Mouse (Mus musculus) midbrain, embryonic 16.5 days (tissue): ENCODE measurements around the gene Cdkn1b. TPM values are rescaled to one million over a fixed set of nuclear protein-coding genes. Genes with fewer than 3 reads are reported as not detected.

Source experiments
- ATAC-seq: fragments of 200-750 bp; cut with Nextera tagmentation; 2 replicates; pipeline ENCODE4 v1.8.0; 2017; ENCODE audit warnings: moderate TSS enrichment
- H3K27ac ChIP-seq: fragments of 300-500 bp; sonication (generic); 2 replicates; pipeline ENCODE4 v1.5.1; 2014; ENCODE audit warnings: mild to moderate bottlenecking, low read length, mixed read lengths
- H3K27me3 ChIP-seq: fragments of 300-500 bp; sonication (generic); 2 replicates; pipeline ENCODE4 v1.6.1; 2014; ENCODE audit warnings: low read depth, low read length, mixed read lengths; ENCODE audit not compliant: control insufficient read depth, insufficient read depth
- H3K36me3 ChIP-seq: fragments of 300-500 bp; sonication (generic); 2 replicates; pipeline ENCODE4 v1.6.1; 2014; ENCODE audit warnings: mild to moderate bottlenecking, low read length, moderate library complexity, mixed read lengths; ENCODE audit not compliant: control insufficient read depth, insufficient read depth
- H3K4me1 ChIP-seq: fragments of 300-500 bp; sonication (generic); 2 replicates; pipeline ENCODE4 v1.6.1; 2014; ENCODE audit warnings: mild to moderate bottlenecking, low read length, mixed read lengths; ENCODE audit not compliant: control insufficient read depth, insufficient read depth
- H3K4me2 ChIP-seq: fragments of 300-500 bp; sonication (generic); 2 replicates; pipeline ENCODE4 v1.6.1; 2014; ENCODE audit warnings: mild to moderate bottlenecking, low read length, mixed read lengths
- H3K4me3 ChIP-seq: fragments of 300-500 bp; sonication (generic); 2 replicates; pipeline ENCODE4 v1.5.1; 2014; ENCODE audit warnings: low read depth, mild to moderate bottlenecking, low read length, moderate library complexity, mixed read lengths
- H3K9ac ChIP-seq: fragments of 300-500 bp; sonication (generic); 2 replicates; pipeline ENCODE4 v1.6.1; 2014; ENCODE audit warnings: low read depth, low read length, mixed read lengths
- H3K9me3 ChIP-seq: fragments of 300-500 bp; sonication (generic); replicated peaks from 2 replicates; pipeline ENCODE4 v1.6.1; 2014; ENCODE audit warnings: mild to moderate bottlenecking, low read length, mixed read lengths; ENCODE audit not compliant: control insufficient read depth, poor library complexity, severe bottlenecking
- WGBS: fragments of 180-500 bp; shearing (Covaris S2); extraction: QIAGEN DNeasy Blood & Tissue Kit; methylation state at CpG from one replicate; pipeline ENCODE4 v1.1.7; 2014; 5-methylcytosine and 5-hydroxymethylcytosine counted together
- polyA plus RNA-seq: library from polyadenylated mRNA; unstranded; fragments of >200 nt; fragmentation: Nextera tagmentation; extraction: Ambion mirVana; gene quantifications from 2 replicates; pipeline ENCODE4 v1.2.1, GENCODE M21; 2015

Cdkn1b gene
- polyA plus RNA-seq, 1 experiment from 2014 or later = 20.7 TPM

DNA sequence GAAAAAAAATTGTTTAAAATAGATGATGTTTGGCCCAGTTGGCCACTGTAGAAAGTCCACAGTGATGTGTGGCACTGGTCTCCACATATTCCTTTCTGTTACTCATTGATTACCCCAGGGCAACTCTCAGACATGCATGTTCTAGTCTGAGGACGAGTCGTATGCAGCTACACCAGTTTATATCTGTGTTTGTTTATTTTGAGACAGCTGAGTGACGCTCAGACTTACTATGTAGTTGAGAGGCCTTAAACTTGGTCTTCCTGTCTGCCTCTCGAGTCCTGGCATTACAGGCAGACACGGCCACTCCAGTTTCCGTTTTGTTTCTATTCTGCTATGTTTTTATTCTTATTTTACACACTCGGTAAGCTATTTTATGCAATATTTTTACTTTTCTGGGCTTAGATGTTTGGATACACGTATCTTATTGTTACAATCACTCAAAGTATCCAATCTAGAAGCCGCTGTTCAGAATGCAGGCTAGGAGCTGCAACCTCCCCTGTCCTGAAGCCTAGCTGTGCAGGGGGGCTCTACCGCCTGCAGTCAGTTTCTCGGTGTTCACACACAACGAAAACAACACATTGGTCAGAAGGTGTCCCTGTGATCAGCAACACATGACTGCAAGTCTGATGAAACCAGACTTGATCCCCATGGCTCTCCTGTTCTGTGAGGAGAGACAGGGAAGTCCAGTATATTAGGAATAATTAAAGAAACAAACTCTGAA is 12.4 kb downstream of the Cdkn1b start:
- peaks cover 2% of the 10 kb centered on the region for H3K4me1 ChIP-seq
- H3K36me3 ChIP-seq = no peaks in the 10 kb centered on the region
- no peak overlapping the region for H3K4me2 ChIP-seq
- no peak overlapping the region for H3K4me3 ChIP-seq
- ATAC-seq = no peak
- H3K27me3 ChIP-seq = no peaks in the 10 kb centered on the region
- no peak overlapping the region for H3K9ac ChIP-seq
- WGBS = 79% methylated on average over 12 of the region's 12 CpGs
- H3K27ac ChIP-seq = no peak overlapping the region
- H3K9me3 ChIP-seq = no peaks in the 10 kb centered on the region

DNA sequence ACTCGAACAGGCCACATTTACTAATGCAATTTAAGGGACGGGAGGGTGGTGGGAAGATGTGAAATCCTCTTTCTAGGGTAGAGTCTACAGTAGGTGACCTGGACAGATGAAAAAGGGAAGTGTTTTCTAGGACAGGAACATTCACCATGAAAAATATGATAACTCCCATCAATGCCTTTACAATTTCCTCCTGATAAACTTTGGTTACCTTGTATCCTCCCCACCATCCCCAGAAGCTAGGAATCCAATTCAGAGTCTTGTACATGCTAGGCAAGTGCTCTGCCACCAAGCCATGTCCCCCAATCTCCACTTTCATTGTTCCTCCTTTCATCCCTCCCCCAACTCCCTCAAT is 13.0 kb downstream of the Cdkn1b start:
- no peak overlapping the region for H3K9ac ChIP-seq
- H3K36me3 ChIP-seq = no peaks in the 10 kb centered on the region
- no peaks in the 10 kb centered on the region for H3K9me3 ChIP-seq
- WGBS = 85% methylated on average over 2 of the region's 2 CpGs
- H3K27ac ChIP-seq = no peak overlapping the region
- no peak for ATAC-seq
- H3K4me2 ChIP-seq = no peak overlapping the region
- H3K27me3 ChIP-seq = no peaks in the 10 kb centered on the region
- no peak overlapping the region for H3K4me3 ChIP-seq
- H3K4me1 ChIP-seq = no peaks in the 10 kb centered on the region; the same call in 1 of the 2 replicates

DNA sequence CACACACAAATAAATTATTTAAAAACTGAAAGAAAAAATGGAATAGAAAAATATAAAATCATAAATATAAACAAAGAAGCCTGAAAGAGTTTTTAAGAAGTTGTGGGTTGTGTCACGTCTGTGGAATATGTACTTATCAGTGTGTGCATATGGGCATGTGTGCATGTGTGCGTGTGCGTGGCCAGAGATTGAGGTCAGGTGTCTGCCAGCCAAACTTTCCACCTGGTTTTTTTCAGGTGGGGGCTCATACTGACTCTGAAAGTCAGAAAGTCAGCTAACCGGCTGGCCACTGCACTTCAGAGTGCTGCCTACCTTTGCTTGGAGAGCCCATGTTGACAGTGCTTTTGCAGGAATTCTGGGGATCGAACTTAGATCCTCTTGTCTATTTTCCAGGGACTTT is 14.1 kb downstream of the Cdkn1b start:
- Histone ChIP-seq H3K4me1 (no peaks in the 10 kb centered on the region), H3K9ac (no peak overlapping the region), H3K27me3 (no peaks in the 10 kb centered on the region), H3K4me3 (no peak overlapping the region), H3K36me3 (no peaks in the 10 kb centered on the region), H3K27ac (no peak overlapping the region), H3K9me3 (no peaks in the 10 kb centered on the region), H3K4me2 (no peak overlapping the region)
- WGBS = 94% methylated on average over 5 of the region's 5 CpGs
- no peak for ATAC-seq

DNA sequence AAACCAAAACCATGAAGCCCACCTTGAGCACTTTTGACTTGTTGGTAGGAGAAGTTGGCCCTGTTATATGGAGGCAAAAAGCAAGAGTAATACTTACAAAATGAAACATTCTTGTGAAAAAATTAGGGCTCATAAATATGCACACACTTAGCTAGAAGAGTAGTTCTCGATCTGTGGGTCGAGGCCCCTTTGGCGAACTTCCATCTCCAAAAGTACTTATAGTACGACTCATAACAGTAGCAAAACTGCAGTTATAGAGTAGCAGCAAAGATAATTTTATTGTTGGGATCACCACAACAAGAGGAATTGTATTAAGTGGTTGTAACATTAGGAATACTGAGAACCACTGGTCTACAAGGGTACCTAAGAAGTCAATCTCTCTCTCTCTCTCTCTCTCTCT is 19.6 kb downstream of the Cdkn1b start:
- ATAC-seq = no peak
- 93% methylated on average over 4 of the region's 4 CpGs for WGBS
- H3K9me3 ChIP-seq = no peaks in the 10 kb centered on the region
- no peak overlapping the region for H3K27ac ChIP-seq
- H3K4me2 ChIP-seq = no peak overlapping the region
- no peak overlapping the region for H3K9ac ChIP-seq
- H3K27me3 ChIP-seq = no peaks in the 10 kb centered on the region
- no peaks in the 10 kb centered on the region for H3K4me1 ChIP-seq
- H3K4me3 ChIP-seq = no peak overlapping the region
- no peaks in the 10 kb centered on the region for H3K36me3 ChIP-seq

DNA sequence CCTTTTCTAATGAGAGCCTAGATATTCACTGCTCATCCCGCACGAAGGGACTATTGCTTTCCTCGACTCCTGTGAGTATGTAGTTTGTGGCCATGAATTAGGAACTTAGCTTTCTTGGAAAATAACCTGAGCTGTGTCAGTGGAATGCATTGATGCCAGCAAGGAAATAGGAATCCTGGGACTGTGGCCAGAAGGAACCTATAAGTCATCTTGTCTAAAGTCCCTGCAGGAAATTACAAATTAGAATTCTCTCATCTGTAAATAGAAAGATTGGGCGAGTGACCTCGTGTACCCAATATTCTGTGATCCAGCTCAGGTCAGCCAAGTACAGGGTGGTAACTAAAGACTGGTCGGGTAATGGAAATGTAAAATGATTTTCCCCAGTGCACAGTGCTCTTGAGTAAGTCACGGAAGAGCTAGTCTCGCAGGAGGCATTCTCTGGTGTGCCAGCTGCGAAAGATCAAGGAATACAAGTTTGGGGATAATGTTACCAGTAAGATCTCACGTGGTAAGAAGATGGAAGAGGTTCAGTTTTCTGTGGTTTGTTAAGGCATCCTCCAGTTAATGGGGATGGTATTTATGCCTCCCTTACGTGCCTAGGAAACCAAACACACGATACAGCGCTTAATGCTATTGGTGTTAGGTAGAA is 23.7 kb downstream of the Cdkn1b start:
- 86% methylated on average over 13 of the region's 13 CpGs for WGBS
- Histone ChIP-seq H3K4me1 (no peaks in the 10 kb centered on the region), H3K9me3 (no peaks in the 10 kb centered on the region), H3K4me3 (no peak overlapping the region), H3K4me2 (no peak overlapping the region), H3K36me3 (no peaks in the 10 kb centered on the region), H3K9ac (no peak overlapping the region), H3K27ac (no peak overlapping the region), H3K27me3 (no peaks in the 10 kb centered on the region)
- ATAC-seq = no peak

DNA sequence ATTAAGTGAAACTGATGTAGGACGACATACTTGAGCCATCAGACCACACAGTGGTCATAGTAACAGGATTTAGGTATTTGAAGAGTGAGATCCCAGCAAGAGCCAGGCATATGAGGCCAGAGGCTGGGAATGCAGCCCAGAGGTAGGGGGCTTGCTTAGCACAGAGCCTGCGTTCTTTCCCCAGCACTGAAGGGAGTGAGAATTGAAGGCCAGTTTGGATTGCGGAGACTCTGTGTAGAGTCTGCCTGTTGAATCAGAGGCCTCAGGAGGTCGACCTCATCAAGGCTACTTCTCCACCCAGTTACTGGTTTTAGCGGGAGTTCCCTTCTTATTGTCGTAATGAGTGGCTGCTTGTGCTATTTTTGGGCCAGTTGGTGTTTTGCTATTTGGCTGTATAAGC is 25.9 kb downstream of the Cdkn1b start:
- H3K9me3 ChIP-seq = no peaks in the 10 kb centered on the region
- no peak overlapping the region for H3K27ac ChIP-seq
- no peak overlapping the region for H3K9ac ChIP-seq
- H3K4me2 ChIP-seq = no peak overlapping the region
- H3K4me3 ChIP-seq = no peak overlapping the region
- H3K27me3 ChIP-seq = no peaks in the 10 kb centered on the region
- no peaks in the 10 kb centered on the region for H3K4me1 ChIP-seq
- ATAC-seq = no peak
- H3K36me3 ChIP-seq = no peaks in the 10 kb centered on the region
- WGBS = 74% methylated on average over 6 of the region's 6 CpGs

DNA sequence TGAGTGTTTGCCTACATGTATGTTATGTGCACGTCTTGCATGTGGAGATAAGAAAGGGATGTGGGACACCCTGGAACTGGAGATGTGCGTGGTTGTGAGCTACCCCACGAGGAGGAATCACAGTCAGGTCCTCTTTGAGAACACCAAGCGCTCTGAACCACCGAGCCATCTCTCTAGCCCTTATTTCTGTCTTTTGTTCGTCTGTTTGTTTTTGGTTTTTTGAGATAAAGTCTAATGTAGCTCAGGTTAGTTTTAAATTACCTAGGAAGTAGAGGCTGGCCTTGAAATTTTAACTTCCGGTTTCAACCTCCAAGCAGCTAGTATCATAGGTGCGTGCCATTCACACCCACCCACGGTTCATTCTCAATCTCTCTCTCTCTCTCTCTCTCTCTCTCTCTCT is 26.7 kb downstream of the Cdkn1b start:
- H3K27ac ChIP-seq = no peak overlapping the region
- 85% methylated on average over 9 of the region's 9 CpGs for WGBS
- no peaks in the 10 kb centered on the region for H3K27me3 ChIP-seq
- no peaks in the 10 kb centered on the region for H3K36me3 ChIP-seq
- H3K4me1 ChIP-seq = no peaks in the 10 kb centered on the region
- no peak overlapping the region for H3K4me3 ChIP-seq
- no peak overlapping the region for H3K4me2 ChIP-seq
- ATAC-seq = no peak
- H3K9ac ChIP-seq = no peak overlapping the region
- no peaks in the 10 kb centered on the region for H3K9me3 ChIP-seq

DNA sequence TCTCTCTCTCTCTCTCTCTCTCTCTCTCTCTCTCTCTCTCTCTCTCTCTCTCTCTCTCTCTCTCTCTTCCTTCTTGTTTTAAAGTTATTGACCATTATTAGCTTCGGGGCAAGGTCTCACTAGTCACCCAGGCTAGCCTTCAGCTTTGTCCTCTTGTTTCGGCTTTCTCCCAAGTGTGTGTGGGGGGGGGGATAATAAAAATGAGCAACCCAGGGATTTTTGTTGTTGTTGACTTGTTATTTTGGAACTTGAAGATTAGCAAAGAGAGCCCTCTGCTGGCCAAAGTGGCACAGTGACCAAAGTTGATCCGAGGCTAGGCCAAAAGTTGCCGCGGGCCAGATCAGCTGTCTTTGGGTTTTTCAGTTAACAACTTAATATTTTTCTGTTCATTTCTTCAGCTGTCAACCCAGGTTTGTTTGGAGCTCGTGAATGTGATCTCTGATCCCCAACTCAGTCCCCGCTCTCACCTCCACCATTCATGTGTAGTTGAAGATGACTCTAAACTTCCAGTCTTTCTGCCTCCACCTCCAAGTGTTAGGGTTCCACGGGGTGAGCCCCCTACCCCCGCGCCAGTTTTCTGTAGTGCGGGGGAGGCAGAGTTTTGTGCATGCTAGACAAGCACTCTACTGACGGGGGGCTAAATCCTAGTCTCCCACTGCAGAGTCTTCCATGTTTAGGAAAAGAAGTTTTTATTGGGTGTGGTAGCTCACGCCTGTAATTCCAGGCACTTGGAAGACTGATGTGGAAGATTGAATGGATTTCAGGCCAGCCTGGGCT is 27.3 kb downstream of the Cdkn1b start:
- Histone ChIP-seq H3K9me3 (no peaks in the 10 kb centered on the region), H3K27me3 (no peaks in the 10 kb centered on the region), H3K27ac (no peak overlapping the region), H3K4me3 (no peak overlapping the region), H3K4me2 (no peak overlapping the region), H3K9ac (no peak overlapping the region), H3K4me1 (no peaks in the 10 kb centered on the region), H3K36me3 (no peaks in the 10 kb centered on the region)
- no peak for ATAC-seq
- WGBS = 48% methylated on average over 13 of the region's 13 CpGs

DNA sequence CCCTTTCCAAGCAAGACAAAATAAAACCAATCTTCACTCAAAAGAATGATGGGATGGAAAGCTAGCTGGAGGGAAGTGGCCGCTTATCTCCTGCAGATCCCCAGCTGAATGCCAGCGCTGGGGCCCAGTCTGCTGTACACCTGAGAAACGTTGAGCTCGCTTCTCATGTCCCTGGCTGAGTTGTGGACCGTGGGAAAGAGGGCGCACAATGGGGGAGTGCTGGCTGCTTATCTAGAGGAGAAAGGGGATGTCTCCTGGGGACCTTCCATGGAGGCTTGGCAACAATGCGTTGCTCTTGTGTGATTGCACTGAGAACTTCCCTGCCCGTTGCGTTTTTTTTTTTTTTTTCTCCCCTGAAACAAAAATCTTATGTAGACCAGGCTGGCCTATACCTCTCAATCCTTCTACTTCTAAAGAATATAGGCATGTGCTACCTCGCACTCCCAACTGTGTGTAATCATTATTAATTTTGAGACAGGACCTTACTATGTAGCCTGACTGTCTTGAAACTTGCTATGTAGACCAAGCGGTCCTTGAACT is 28.4 kb downstream of the Cdkn1b start:
- Histone ChIP-seq H3K4me1 (no peaks in the 10 kb centered on the region), H3K27ac (no peak overlapping the region), H3K4me2 (no peak overlapping the region), H3K9me3 (no peaks in the 10 kb centered on the region), H3K9ac (no peak overlapping the region), H3K4me3 (no peak overlapping the region), H3K36me3 (no peaks in the 10 kb centered on the region), H3K27me3 (no peaks in the 10 kb centered on the region)
- 70% methylated on average over 11 of the region's 11 CpGs for WGBS
- no peak for ATAC-seq
